Mouse (Mus musculus) neural tube, embryonic 15.5 days (tissue): Measurements from ENCODE around the gene Rcc1. TPM values are rescaled to one million over a fixed set of nuclear protein-coding genes. Genes with fewer than 3 reads are reported as not detected.

Experiments used
- ATAC-seq: fragments of 200-750 bp; cut with Nextera tagmentation; 2 replicates; pipeline ENCODE4 v1.8.0; 2017; ENCODE audit warnings: mild to moderate bottlenecking, moderate TSS enrichment, moderate library complexity; ENCODE audit not compliant: low FRiP score
- H3K27ac ChIP-seq: fragments of 300-500 bp; sonication (generic); replicated peaks from 2 replicates; pipeline ENCODE4 v1.5.1; 2015; ENCODE audit warnings: mild to moderate bottlenecking, inconsistent platforms
- H3K27me3 ChIP-seq: fragments of 300-500 bp; sonication (generic); replicated peaks from 2 replicates; pipeline ENCODE4 v1.6.1; 2015; ENCODE audit warnings: inconsistent platforms
- H3K36me3 ChIP-seq: fragments of 300-500 bp; sonication (generic); 2 replicates; pipeline ENCODE4 v1.6.1; 2015; ENCODE audit warnings: inconsistent platforms
- H3K4me1 ChIP-seq: fragments of 300-500 bp; sonication (generic); 2 replicates; pipeline ENCODE4 v1.6.1; 2015; ENCODE audit warnings: inconsistent platforms
- H3K4me2 ChIP-seq: fragments of 300-500 bp; sonication (generic); 2 replicates; pipeline ENCODE4 v1.6.1; 2015; ENCODE audit warnings: inconsistent platforms, mild to moderate bottlenecking, moderate library complexity
- H3K4me3 ChIP-seq: fragments of 300-500 bp; sonication (generic); replicated peaks from 2 replicates; pipeline ENCODE4 v1.5.1; 2015; ENCODE audit warnings: mild to moderate bottlenecking, inconsistent platforms
- H3K9ac ChIP-seq: fragments of 300-500 bp; sonication (generic); replicated peaks from 2 replicates; pipeline ENCODE4 v1.6.1; 2015; ENCODE audit warnings: mild to moderate bottlenecking, inconsistent platforms
- H3K9me3 ChIP-seq: fragments of 300-500 bp; sonication (generic); replicated peaks from 2 replicates; pipeline ENCODE4 v1.6.1; 2016; ENCODE audit warnings: inconsistent platforms
- WGBS: fragments of 180-500 bp; shearing (Covaris S2); methylation state at CpG from one replicate; pipeline ENCODE4 v1.1.7; 2015; ENCODE audit warnings: mixed read lengths; 5-methylcytosine and 5-hydroxymethylcytosine counted together
- polyA plus RNA-seq: library from polyadenylated mRNA; unstranded; fragments of >200 nt; fragmentation: Nextera tagmentation; extraction: Ambion mirVana; gene quantifications from 2 replicates; pipeline ENCODE4 v1.2.1, GENCODE M21; 2015

Rcc1 gene
- polyA plus RNA-seq, 1 experiment from 2014 or later = 28.2 TPM

DNA sequence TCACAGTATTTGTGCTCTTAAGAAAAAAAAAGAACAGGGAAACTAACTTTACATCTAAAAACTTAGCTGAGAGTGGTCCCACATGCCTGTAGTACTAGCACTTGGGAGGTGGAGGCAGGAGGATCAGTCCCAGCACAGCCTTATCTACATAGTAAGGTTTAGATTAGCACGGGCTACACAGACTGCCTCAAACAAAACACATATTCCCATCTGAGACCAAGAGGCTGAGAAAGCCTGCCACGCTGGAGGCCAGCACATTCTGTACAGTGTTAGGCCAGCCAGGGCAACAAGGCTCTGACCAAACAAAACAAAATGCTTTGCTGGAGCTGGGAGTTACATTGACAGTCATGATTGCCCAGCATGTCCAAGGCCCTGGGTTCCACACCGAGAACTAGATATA is 30.1 kb upstream of the Rcc1 start:
- Histone ChIP-seq H3K27ac (no peak overlapping the region), H3K4me1 (0 out of 2 replicates have a peak, but pooled peaks cover 2% of the 10 kb centered on the region), H3K4me2 (no peak overlapping the region), H3K9me3 (no peaks in the 10 kb centered on the region), H3K36me3 (no peaks in the 10 kb centered on the region), H3K4me3 (no peak overlapping the region), H3K9ac (no peak overlapping the region), H3K27me3 (no peaks in the 10 kb centered on the region)
- no peak for ATAC-seq
- WGBS = 96% methylated on average over 3 of the region's 3 CpGs

- WGBS = 94% methylated on average over 4 of the region's 4 CpGs
- no peak overlapping the region for H3K4me3 ChIP-seq
- no peak overlapping the region for H3K4me2 ChIP-seq
Observed at GRCm38 (mm10) chr4:132382296-132382695, 28.9 kb upstream of the Rcc1 start.

DNA sequence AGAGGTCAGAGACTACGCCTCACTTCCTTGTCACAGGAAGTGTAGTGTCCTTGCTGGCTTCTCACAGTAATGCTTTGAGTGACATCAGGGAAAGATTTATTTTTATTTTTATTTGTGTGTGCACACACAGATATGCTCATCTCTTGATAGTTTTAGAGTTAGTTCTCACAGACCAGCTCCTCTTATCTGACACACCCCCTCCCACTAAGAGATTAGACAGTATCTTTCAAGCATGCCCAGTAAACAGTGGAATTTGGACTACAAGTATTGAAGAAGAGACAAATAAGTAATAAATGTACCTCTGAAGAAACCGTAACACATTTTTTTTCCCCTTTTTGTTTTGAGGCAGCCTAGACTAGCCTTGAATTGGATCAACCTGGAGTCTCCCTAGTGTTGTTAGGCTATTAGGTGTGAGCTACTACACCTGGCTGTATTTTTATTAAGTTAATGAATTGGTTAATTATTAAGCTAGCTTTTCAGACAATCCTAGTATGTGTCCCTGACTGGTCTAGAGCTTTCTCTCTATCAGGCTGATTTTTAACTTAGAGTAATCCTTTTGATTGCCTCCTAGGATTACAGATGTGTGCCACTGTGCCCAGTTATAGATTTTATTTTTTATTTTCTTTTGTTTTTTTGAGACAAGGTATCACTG is 27.7 kb upstream of the Rcc1 start:
- no peak overlapping the region for H3K4me3 ChIP-seq
- H3K27me3 ChIP-seq = no peaks in the 10 kb centered on the region
- H3K27ac ChIP-seq = no peak overlapping the region
- H3K4me2 ChIP-seq = no peak overlapping the region
- no peaks in the 10 kb centered on the region for H3K9me3 ChIP-seq
- WGBS = 98% methylated on average over 2 of the region's 2 CpGs
- H3K36me3 ChIP-seq = peaks cover 8% of the 10 kb centered on the region
- no peak for ATAC-seq
- no peak overlapping the region for H3K9ac ChIP-seq
- no peaks in the 10 kb centered on the region for H3K4me1 ChIP-seq

More at GRCm38 (mm10) chr4:132382296-132382695, 28.9 kb upstream of the Rcc1 start:
- H3K4me1 ChIP-seq = no peaks in the 10 kb centered on the region
- ATAC-seq = no peak
- H3K27me3 ChIP-seq = no peaks in the 10 kb centered on the region
- no peaks in the 10 kb centered on the region for H3K9me3 ChIP-seq
- H3K27ac ChIP-seq = no peak overlapping the region
- peaks cover 6% of the 10 kb centered on the region; the same call in 1 of the 2 replicates for H3K36me3 ChIP-seq
- no peak overlapping the region for H3K9ac ChIP-seq

DNA sequence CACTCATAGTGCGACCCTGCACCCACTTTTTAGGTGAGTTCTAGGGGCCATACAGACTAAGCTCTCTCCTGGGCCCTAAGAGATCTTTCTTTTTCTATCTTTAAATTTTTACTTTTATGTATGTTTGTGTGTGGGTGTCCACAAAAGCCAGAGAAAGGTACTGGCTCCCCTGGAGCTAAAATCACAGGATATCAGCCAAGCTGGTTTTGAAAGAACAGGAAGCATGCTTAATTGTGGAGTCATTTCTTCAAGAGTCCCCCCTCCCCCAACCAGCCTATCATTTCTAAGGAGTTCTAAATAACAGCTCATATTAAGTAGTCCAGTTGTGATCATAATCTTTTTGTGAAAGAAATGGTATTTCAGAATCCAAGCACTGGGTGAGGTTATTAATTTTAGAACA is 20.4 kb upstream of the Rcc1 start:
- Histone ChIP-seq H3K4me3 (no peak overlapping the region), H3K4me1 (no peaks in the 10 kb centered on the region), H3K27ac (no peak overlapping the region), H3K9ac (no peak overlapping the region), H3K9me3 (no peaks in the 10 kb centered on the region), H3K4me2 (no peak overlapping the region), H3K36me3 (peaks cover 28% of the 10 kb centered on the region), H3K27me3 (no peaks in the 10 kb centered on the region)
- no peak for ATAC-seq
- WGBS = 97% methylated on average over 1 of the region's 1 CpGs

DNA sequence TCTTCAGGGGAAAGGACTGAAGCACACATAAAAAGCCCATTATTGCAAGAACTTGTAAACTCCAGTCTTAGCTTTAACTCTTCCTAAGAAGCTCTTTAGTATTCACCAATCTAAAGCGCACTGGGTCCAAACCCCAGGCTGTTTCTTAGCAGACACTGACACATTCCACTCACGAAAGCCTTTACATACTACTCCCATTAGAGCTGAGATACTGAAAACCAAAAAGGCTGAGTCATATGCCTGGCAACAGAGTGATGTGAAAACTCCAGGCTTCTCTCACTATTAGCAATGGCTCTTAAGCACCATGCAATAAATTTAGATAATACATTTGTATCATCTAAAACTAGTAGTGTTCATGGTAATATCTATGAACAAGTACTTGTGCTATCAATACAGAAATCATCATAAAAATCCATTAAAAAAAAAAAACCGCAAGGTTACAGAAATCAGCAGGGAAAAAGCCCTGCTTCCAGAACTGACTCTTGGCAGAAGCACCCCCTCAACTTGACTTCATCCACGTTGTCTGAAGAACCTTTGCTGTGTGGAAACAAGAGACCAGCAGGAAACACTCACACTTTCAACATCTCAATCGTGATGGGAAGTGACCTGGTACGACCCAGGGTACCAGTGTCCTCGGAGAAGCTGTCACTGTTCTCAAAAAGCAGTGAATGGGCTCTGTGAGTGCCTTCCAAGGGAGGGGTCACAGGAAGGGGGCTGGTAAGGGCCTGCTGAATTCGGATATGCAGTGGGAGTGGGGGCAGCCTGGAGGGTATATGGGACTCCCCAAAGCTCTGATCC is 16.7 kb upstream of the Rcc1 start:
- Histone ChIP-seq H3K4me2 (no peak overlapping the region), H3K9me3 (no peaks in the 10 kb centered on the region), H3K36me3 (peaks cover 42% of the 10 kb centered on the region), H3K27me3 (no peaks in the 10 kb centered on the region), H3K4me3 (no peak overlapping the region), H3K4me1 (no peaks in the 10 kb centered on the region), H3K27ac (no peak overlapping the region), H3K9ac (no peak overlapping the region)
- no peak for ATAC-seq
- WGBS = 85% methylated on average over 8 of the region's 8 CpGs

GRCm38 (mm10) chr4:132367480-132368201 is 14.2 kb upstream of the Rcc1 start:
- Histone ChIP-seq H3K4me1 (no peaks in the 10 kb centered on the region), H3K9me3 (no peaks in the 10 kb centered on the region), H3K9ac (no peak overlapping the region), H3K36me3 (peaks cover 56% of the 10 kb centered on the region), H3K27ac (no peak overlapping the region), H3K4me3 (no peak overlapping the region), H3K27me3 (no peaks in the 10 kb centered on the region), H3K4me2 (no peak overlapping the region)
- WGBS = 94% methylated on average over 18 of the region's 18 CpGs
- no peak for ATAC-seq

GRCm38 (mm10) chr4:132365450-132366060 is 12.2 kb upstream of the Rcc1 start:
- Histone ChIP-seq H3K36me3 (peaks cover 56% of the 10 kb centered on the region), H3K4me1 (no peaks in the 10 kb centered on the region)
- WGBS = 71% methylated on average over 13 of the region's 13 CpGs

DNA sequence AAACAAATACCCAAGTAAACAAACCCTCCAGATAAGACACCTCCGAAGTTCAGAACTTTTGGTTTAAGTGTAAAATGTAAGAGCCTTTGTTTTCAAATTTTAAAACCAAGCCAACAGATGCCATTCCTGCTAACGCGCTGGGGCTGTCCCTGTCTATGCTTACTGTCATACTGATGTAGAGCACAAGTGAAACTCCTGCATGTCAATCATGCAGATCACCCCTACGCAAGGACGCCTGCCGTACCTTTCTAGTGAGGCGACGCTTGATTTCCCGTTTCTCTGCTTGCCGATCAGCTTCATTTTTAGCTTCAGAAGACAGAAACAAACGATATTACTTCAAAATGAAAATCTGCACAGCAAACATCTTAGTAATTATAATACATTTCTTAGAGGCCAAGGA is 10.1 kb upstream of the Rcc1 start:
- no peaks in the 10 kb centered on the region for H3K27me3 ChIP-seq
- peaks cover 57% of the 10 kb centered on the region for H3K36me3 ChIP-seq
- ATAC-seq = no peak
- no peaks in the 10 kb centered on the region for H3K4me1 ChIP-seq
- H3K9me3 ChIP-seq = no peaks in the 10 kb centered on the region
- H3K27ac ChIP-seq = no peak overlapping the region
- 98% methylated on average over 11 of the region's 11 CpGs for WGBS
- no peak overlapping the region for H3K9ac ChIP-seq
- no peak overlapping the region for H3K4me2 ChIP-seq
- H3K4me3 ChIP-seq = no peak overlapping the region

More at GRCm38 (mm10) chr4:132365450-132366060, 12.2 kb upstream of the Rcc1 start:
- Histone ChIP-seq H3K9me3 (no peaks in the 10 kb centered on the region), H3K9ac (no peak overlapping the region), H3K4me2 (no peak overlapping the region), H3K27me3 (no peaks in the 10 kb centered on the region), H3K27ac (no peak overlapping the region), H3K4me3 (no peak overlapping the region)
- no peak for ATAC-seq

- Histone ChIP-seq H3K9me3 (no peaks in the 10 kb centered on the region), H3K9ac (no peak overlapping the region), H3K27ac (no peak overlapping the region), H3K4me1 (no peaks in the 10 kb centered on the region), H3K36me3 (peaks cover 46% of the 10 kb centered on the region), H3K4me2 (no peak overlapping the region), H3K27me3 (no peaks in the 10 kb centered on the region), H3K4me3 (no peak overlapping the region)
- no peak for ATAC-seq
- 88% methylated on average over 4 of the region's 4 CpGs for WGBS
Observed at GRCm38 (mm10) chr4:132359510-132359909, 6.1 kb upstream of the Rcc1 start.

DNA sequence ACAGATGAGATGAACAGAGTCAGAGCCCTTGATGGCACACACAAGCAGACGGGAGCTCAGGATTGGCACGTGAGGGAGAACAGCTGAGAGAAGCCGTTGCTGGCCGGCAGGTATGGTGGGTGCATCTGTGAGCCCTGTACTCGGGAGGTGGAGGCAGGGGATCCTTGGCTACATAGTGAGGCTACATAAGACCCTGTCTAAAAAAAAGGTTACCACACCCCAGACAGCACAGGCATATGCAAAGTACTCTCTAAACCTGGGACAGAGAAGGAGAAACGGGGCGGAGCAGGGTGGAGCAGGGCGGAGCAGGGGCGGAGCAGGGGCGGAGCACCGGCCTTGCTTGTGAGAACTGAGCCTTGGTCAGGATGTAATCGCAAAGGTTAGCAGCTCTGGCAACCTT is 2.8 kb upstream of the Rcc1 start:
- Histone ChIP-seq H3K4me3 (no peak overlapping the region), H3K27ac (no peak overlapping the region), H3K36me3 (peaks cover 32% of the 10 kb centered on the region), H3K4me1 (peaks cover 20% of the 10 kb centered on the region), H3K4me2 (no peak overlapping the region), H3K9me3 (no peaks in the 10 kb centered on the region), H3K27me3 (no peaks in the 10 kb centered on the region), H3K9ac (no peak overlapping the region)
- no peak for ATAC-seq
- WGBS = 39% methylated on average over 12 of the region's 12 CpGs

GRCm38 (mm10) chr4:132355403-132355802 is 2.0 kb upstream of the Rcc1 start:
- H3K9ac ChIP-seq = no peak overlapping the region
- no peak overlapping the region for H3K4me2 ChIP-seq
- peaks cover 26% of the 10 kb centered on the region for H3K4me1 ChIP-seq
- H3K27me3 ChIP-seq = no peaks in the 10 kb centered on the region
- WGBS = 91% methylated on average over 3 of the region's 3 CpGs
- H3K27ac ChIP-seq = no peak overlapping the region
- H3K36me3 ChIP-seq = peaks cover 32% of the 10 kb centered on the region
- no peaks in the 10 kb centered on the region for H3K9me3 ChIP-seq
- no peak overlapping the region for H3K4me3 ChIP-seq
- no peak for ATAC-seq
